Mouse (Mus musculus) erythroid progenitor cell, adult 5-6 weeks (primary cell): ENCODE data around the gene Braf. TPM values are rescaled to one million over a fixed set of nuclear protein-coding genes. Genes with fewer than 3 reads are reported as not detected.
"Not testable (repeated sequence)": the region's sequence is repeated elsewhere in the genome, so short reads cannot be mapped to it uniquely, and the experiment has no call there.

ENCODE experiments used
- ATAC-seq: replicated peaks from 2 replicates; pipeline ENCODE4 v1.8.0; 2016; ENCODE audit warnings: moderate number of reproducible peaks, mild to moderate bottlenecking, moderate TSS enrichment, inconsistent platforms; ENCODE audit not compliant: poor library complexity, low FRiP score, severe bottlenecking
- total RNA-seq, 2 experiments: library from RNA; stranded (forward) in 1 of 2; stranded (reverse) in 1 of 2; fragments of 150-400 nt in 1 of 2; fragments of 186-747, 209-891 nt in 1 of 2; gene quantifications; 2 replicates each; pipeline versions ENCODE4 v1.2.3 to v1.2.4; 2015 to 2017; ENCODE audit warnings: low replicate concordance in 2 of 2

Braf gene
- total RNA-seq (2015; ENCODE audit: low replicate concordance) (11.5 and 24.3 TPM in 2 replicates), total RNA-seq (2017; ENCODE audit: low replicate concordance) (8.2 and 9.5 TPM in 2 replicates)

GRCm38 (mm10) chr6:39724866-39725711 is at the start of gene Braf:
Braf (minus strand) TSS chr6:39725463.
- ATAC-seq, result peak; percentile 79

- no peak for ATAC-seq
Measured at GRCm38 (mm10) chr6:39775029-39775428, 49.8 kb upstream of the Braf start.

GRCm38 (mm10) chr6:39757229-39757628 is 32.0 kb upstream of the Braf start:
- no peak for ATAC-seq

- ATAC-seq, result no peak
Measured at GRCm38 (mm10) chr6:39749881-39750280, 24.6 kb upstream of the Braf start.

GRCm38 (mm10) chr6:39747094-39747493 is 21.8 kb upstream of the Braf start:
- no peak for ATAC-seq

GRCm38 (mm10) chr6:39745456-39745855 is 20.2 kb upstream of the Braf start:
- ATAC-seq, result no peak

GRCm38 (mm10) chr6:39739698-39740097 is 14.4 kb upstream of the Braf start:
- ATAC-seq, result not testable (repeated sequence)

GRCm38 (mm10) chr6:39728095-39728494 is 2.8 kb upstream of the Braf start:
- ATAC-seq, result no peak

GRCm38 (mm10) chr6:39726149-39726548 is 886 bp upstream of the Braf start:
- no peak for ATAC-seq

GRCm38 (mm10) chr6:39724542-39724865 is 759 bp downstream of the Braf start:
- peak; percentile 55 for ATAC-seq

- ATAC-seq, result peak; percentile 45; the same call in 1 of the 2 replicates
Measured at GRCm38 (mm10) chr6:39724071-39724470, 1.2 kb downstream of the Braf start.

- no peak for ATAC-seq
Measured at GRCm38 (mm10) chr6:39718567-39718966, 6.7 kb downstream of the Braf start.

- ATAC-seq, result no peak
Measured at GRCm38 (mm10) chr6:39717049-39717448, 8.2 kb downstream of the Braf start.

GRCm38 (mm10) chr6:39714341-39714740 is 10.9 kb downstream of the Braf start:
- no peak for ATAC-seq

GRCm38 (mm10) chr6:39713399-39713798 is 11.9 kb downstream of the Braf start:
- no peak for ATAC-seq

- ATAC-seq, result no peak
Measured at GRCm38 (mm10) chr6:39705625-39706024, 19.6 kb downstream of the Braf start.

GRCm38 (mm10) chr6:39693126-39693525 is 32.1 kb downstream of the Braf start:
- ATAC-seq, result no peak

GRCm38 (mm10) chr6:39686839-39687238 is 38.4 kb downstream of the Braf start:
- ATAC-seq, result not testable (repeated sequence)

- no peak for ATAC-seq
Measured at GRCm38 (mm10) chr6:39681795-39682194, 43.5 kb downstream of the Braf start.

GRCm38 (mm10) chr6:39680524-39680923 is 44.7 kb downstream of the Braf start:
- ATAC-seq, result no peak

GRCm38 (mm10) chr6:39678241-39678640 is 47.0 kb downstream of the Braf start:
- ATAC-seq, result no peak

- ATAC-seq, result no peak
Measured at GRCm38 (mm10) chr6:39675081-39675480, 50.2 kb downstream of the Braf start.
